Mouse (Mus musculus) intestine, embryonic 14.5 days (tissue): Measurements from ENCODE around the gene Cyp26b1. TPM values are rescaled to one million over a fixed set of nuclear protein-coding genes. Genes with fewer than 3 reads are reported as not detected.
A peak's percentile ranks its signal among the peaks of the same experiment; 100 is the strongest.

Experiments used
- ATAC-seq: fragments of 200-750 bp; cut with Nextera tagmentation; replicated peaks from 2 replicates; pipeline ENCODE4 v1.8.0; 2017; ENCODE audit warnings: low read depth, moderate number of reproducible peaks, moderate TSS enrichment, moderate library complexity; ENCODE audit not compliant: low FRiP score, low TSS enrichment
- DNase-seq: peaks from one replicate; pipeline ENCODE4 v3.0.0-alpha.2; 2018; ENCODE audit warnings: low spot score
- H3K27ac ChIP-seq: fragments of 300-500 bp; sonication (generic); 2 replicates; pipeline ENCODE4 v1.5.1; 2014; ENCODE audit warnings: low read depth, mild to moderate bottlenecking, control low read depth
- H3K27me3 ChIP-seq: fragments of 300-500 bp; sonication (generic); replicated peaks from 2 replicates; pipeline ENCODE4 v1.6.1; 2014; ENCODE audit warnings: low read length, control low read depth; ENCODE audit not compliant: control insufficient read depth, insufficient read depth
- H3K36me3 ChIP-seq: fragments of 300-500 bp; sonication (generic); 2 replicates; pipeline ENCODE4 v1.6.1; 2014; ENCODE audit warnings: low read length, control low read depth; ENCODE audit not compliant: control insufficient read depth, insufficient read depth
- H3K4me1 ChIP-seq: fragments of 300-500 bp; sonication (generic); replicated peaks from 2 replicates; pipeline ENCODE4 v1.6.1; 2014; ENCODE audit warnings: low read length, control low read depth, mixed read lengths; ENCODE audit not compliant: control insufficient read depth, insufficient read depth
- H3K4me2 ChIP-seq: fragments of 300-500 bp; sonication (generic); 2 replicates; pipeline ENCODE4 v1.6.1; 2014; ENCODE audit warnings: low read length
- H3K4me3 ChIP-seq: fragments of 300-500 bp; sonication (generic); 2 replicates; pipeline ENCODE4 v1.5.1; 2014; ENCODE audit warnings: low read depth, low read length, control low read depth, mixed read lengths
- H3K9ac ChIP-seq: fragments of 300-500 bp; sonication (generic); 2 replicates; pipeline ENCODE4 v1.6.1; 2014; ENCODE audit warnings: mild to moderate bottlenecking, low read length
- H3K9me3 ChIP-seq: fragments of 300-500 bp; sonication (generic); 2 replicates; pipeline ENCODE4 v1.6.1; 2016; ENCODE audit warnings: low read length, control low read depth; ENCODE audit not compliant: control insufficient read depth
- WGBS: fragments of 180-500 bp; shearing (Covaris S2); extraction: QIAGEN DNeasy Blood & Tissue Kit; methylation state at CpG from one replicate; pipeline ENCODE4 v1.1.7; 2014; 5-methylcytosine and 5-hydroxymethylcytosine counted together
- polyA plus RNA-seq: library from polyadenylated mRNA; unstranded; fragments of >200 nt; fragmentation: Nextera tagmentation; extraction: Ambion mirVana; gene quantifications from 2 replicates; pipeline ENCODE4 v1.2.1, GENCODE M21; 2014

Gene Cyp26b1
- polyA plus RNA-seq, 1 experiment from 2014 or later: 2.7 TPM

GRCm38 (mm10) chr6:84549852-84550437, 43.8 kb downstream of the Cyp26b1 start:
- Histone ChIP-seq H3K27me3 (no peaks in the 10 kb centered on the region), H3K9ac (no peak overlapping the region), H3K4me3 (no peak overlapping the region), H3K36me3 (no peaks in the 10 kb centered on the region), H3K27ac (no peak overlapping the region), H3K9me3 (no peaks in the 10 kb centered on the region), H3K4me2 (no peak overlapping the region), H3K4me1 (no peaks in the 10 kb centered on the region)
- ATAC-seq (no peak), DNase-seq (no peak)
- 68% methylated on average over 9 of the region's 9 CpGs for WGBS

- no peaks in the 10 kb centered on the region for H3K4me1 ChIP-seq
- WGBS: 73% methylated on average over 2 of the region's 2 CpGs
- no peak overlapping the region for H3K9ac ChIP-seq
- DNase-seq (no peak), ATAC-seq (no peak)
- H3K27ac ChIP-seq: no peak overlapping the region
- no peaks in the 10 kb centered on the region for H3K9me3 ChIP-seq
- H3K27me3 ChIP-seq: no peaks in the 10 kb centered on the region
- H3K4me3 ChIP-seq: no peak overlapping the region
- H3K4me2 ChIP-seq: no peak overlapping the region
- H3K36me3 ChIP-seq: no peaks in the 10 kb centered on the region
These were observed 48.3 kb downstream of the Cyp26b1 start for GRCm38 (mm10) chr6:84545428-84545827.

DNA sequence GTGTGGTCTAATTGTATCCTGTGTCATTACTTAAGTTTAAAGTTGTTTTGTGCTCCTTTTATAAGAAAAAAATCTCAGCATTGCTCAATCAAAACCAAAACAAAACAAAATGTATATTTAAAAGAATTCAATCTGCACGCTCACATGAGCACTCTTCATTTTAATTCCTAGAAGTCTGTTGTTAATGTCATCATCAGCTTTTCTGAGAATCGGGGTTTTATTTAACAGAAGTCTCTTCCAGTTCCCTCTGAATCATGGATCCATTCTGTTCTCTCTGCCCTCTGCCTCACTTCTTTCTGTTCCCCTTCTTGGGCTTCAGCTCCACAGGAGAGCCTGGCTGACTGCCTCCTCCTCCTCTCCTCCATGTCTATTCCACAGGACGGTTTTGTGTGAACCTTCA, 49.3 kb downstream of the Cyp26b1 start:
- Histone ChIP-seq H3K36me3 (no peaks in the 10 kb centered on the region), H3K9ac (no peak overlapping the region), H3K9me3 (no peaks in the 10 kb centered on the region), H3K27me3 (no peaks in the 10 kb centered on the region), H3K4me2 (no peak overlapping the region), H3K27ac (no peak overlapping the region), H3K4me1 (no peaks in the 10 kb centered on the region), H3K4me3 (no peak overlapping the region)
- ATAC-seq (no peak), DNase-seq (no peak)
- WGBS: 73% methylated on average over 3 of the region's 3 CpGs

DNA sequence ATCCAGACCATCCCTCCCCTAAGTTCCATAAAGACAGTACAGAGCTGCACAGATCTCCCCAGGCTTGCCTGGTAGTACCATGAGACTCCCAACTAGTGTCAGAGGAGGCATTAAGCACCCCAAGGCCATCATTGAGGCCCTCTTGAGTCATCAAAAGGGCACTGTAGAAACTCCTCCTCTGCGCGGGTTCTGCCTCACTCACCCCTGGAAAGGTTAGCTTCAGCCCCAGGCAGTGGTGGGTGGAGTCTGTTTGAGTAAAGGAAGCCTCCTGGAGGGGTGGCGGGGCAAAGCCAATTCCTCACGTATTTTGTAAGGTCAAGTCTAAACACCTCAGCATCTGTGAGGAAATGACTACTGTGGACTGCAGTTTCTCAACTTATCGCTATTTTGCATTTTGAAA, 50.2 kb downstream of the Cyp26b1 start:
- Histone ChIP-seq H3K4me3 (no peak overlapping the region), H3K9ac (no peak overlapping the region), H3K27me3 (no peaks in the 10 kb centered on the region), H3K36me3 (no peaks in the 10 kb centered on the region), H3K9me3 (no peaks in the 10 kb centered on the region), H3K4me2 (no peak overlapping the region), H3K4me1 (no peaks in the 10 kb centered on the region), H3K27ac (no peak overlapping the region)
- no peak for ATAC-seq
- 27% methylated on average over 5 of the region's 5 CpGs for WGBS
- DNase-seq: no peak

DNA sequence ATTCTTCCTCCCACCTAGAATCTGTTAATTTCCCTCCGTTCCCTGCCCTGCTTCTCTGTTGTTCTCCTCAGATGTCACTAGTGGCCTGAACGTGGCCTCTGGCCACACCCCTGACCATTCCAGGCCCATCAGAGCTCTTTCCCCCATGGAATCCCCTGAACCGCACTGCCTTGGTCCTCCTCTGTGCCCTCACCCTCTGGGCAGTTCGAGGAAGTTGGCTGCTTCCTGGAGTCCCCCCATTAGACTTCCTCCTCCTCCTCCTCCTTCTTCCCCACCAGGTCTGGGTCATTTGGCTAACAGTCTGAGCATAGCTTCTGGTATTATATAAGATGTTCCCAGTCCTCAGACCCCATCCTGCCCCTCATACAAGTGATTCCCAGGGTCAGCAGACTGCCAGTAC, 53.8 kb downstream of the Cyp26b1 start:
- H3K36me3 ChIP-seq: no peaks in the 10 kb centered on the region
- no peak overlapping the region for H3K27ac ChIP-seq
- H3K9ac ChIP-seq: no peak overlapping the region
- no peak overlapping the region for H3K4me3 ChIP-seq
- H3K4me1 ChIP-seq: no peaks in the 10 kb centered on the region; the same call in 1 of the 2 replicates
- H3K9me3 ChIP-seq: no peaks in the 10 kb centered on the region
- no peak for DNase-seq
- H3K27me3 ChIP-seq: no peaks in the 10 kb centered on the region
- no peak for ATAC-seq
- WGBS: 58% methylated on average over 4 of the region's 4 CpGs
- no peak overlapping the region for H3K4me2 ChIP-seq

- DNase-seq: no peak
- no peak overlapping the region for H3K4me2 ChIP-seq
- no peaks in the 10 kb centered on the region for H3K27me3 ChIP-seq
- 69% methylated on average over 3 of the region's 3 CpGs for WGBS
- H3K4me1 ChIP-seq: no peaks in the 10 kb centered on the region; the same call in 1 of the 2 replicates
- no peak for ATAC-seq
- no peak overlapping the region for H3K27ac ChIP-seq
- no peaks in the 10 kb centered on the region for H3K9me3 ChIP-seq
- no peak overlapping the region for H3K4me3 ChIP-seq
- H3K36me3 ChIP-seq: no peaks in the 10 kb centered on the region
- no peak overlapping the region for H3K9ac ChIP-seq
These were observed 55.0 kb downstream of the Cyp26b1 start for GRCm38 (mm10) chr6:84538681-84539080.

GRCm38 (mm10) chr6:84537611-84538197, 56.0 kb downstream of the Cyp26b1 start:
- Histone ChIP-seq H3K9ac (no peak overlapping the region), H3K4me2 (no peak overlapping the region), H3K4me1 (no peaks in the 10 kb centered on the region; the same call in 1 of the 2 replicates), H3K36me3 (no peaks in the 10 kb centered on the region), H3K4me3 (no peak overlapping the region), H3K27ac (peak overlapping the region; percentile 41; the same call in 1 of the 2 replicates), H3K9me3 (no peaks in the 10 kb centered on the region), H3K27me3 (no peaks in the 10 kb centered on the region)
- DNase-seq (no peak), ATAC-seq (peak; percentile 47; the same call in 1 of the 2 replicates)
- 24% methylated on average over 16 of the region's 16 CpGs for WGBS

DNA sequence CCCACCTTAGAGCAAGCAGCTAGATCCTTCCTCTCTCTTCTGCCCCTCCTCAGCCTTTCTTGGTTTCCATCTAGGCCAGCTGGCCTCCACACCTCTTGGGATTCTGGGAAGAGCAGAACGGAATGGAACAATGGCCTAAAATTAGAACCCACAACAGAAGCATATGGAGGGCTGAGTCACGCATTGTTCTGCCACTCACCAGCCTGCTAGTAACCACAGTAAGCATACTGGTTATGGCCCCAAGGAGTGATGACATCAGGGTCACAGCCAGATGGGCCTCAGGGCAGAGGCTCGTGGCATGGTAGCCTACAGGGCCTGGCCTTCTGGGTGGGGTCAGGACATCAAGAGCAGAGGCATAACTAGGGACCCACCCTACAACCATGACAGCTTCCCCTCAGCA, 58.8 kb downstream of the Cyp26b1 start:
- H3K4me3 ChIP-seq: no peak overlapping the region
- 80% methylated on average over 3 of the region's 3 CpGs for WGBS
- H3K4me1 ChIP-seq: no peaks in the 10 kb centered on the region; the same call in 1 of the 2 replicates
- no peaks in the 10 kb centered on the region for H3K27me3 ChIP-seq
- no peak overlapping the region for H3K4me2 ChIP-seq
- DNase-seq: no peak
- no peak for ATAC-seq
- H3K9ac ChIP-seq: no peak overlapping the region
- H3K27ac ChIP-seq: no peak overlapping the region
- H3K36me3 ChIP-seq: no peaks in the 10 kb centered on the region
- H3K9me3 ChIP-seq: no peaks in the 10 kb centered on the region

GRCm38 (mm10) chr6:84529912-84530311, 63.8 kb downstream of the Cyp26b1 start:
- ATAC-seq: no peak
- H3K27me3 ChIP-seq: no peaks in the 10 kb centered on the region
- no peak overlapping the region for H3K27ac ChIP-seq
- no peaks in the 10 kb centered on the region for H3K4me1 ChIP-seq
- no peak for DNase-seq
- H3K9ac ChIP-seq: no peak overlapping the region
- H3K36me3 ChIP-seq: no peaks in the 10 kb centered on the region
- H3K4me3 ChIP-seq: no peak overlapping the region
- no peaks in the 10 kb centered on the region for H3K9me3 ChIP-seq
- no peak overlapping the region for H3K4me2 ChIP-seq
